Mouse (Mus musculus) ES-E14 (cell line): ENCODE data around the gene Lipc.

Source experiments
- MAFK ChIP-seq: IDR thresholded peaks from 2 replicates; pipeline ENCODE4 v1.6.1; 2014; ENCODE audit warnings: mild to moderate bottlenecking, low read depth, low read length, inconsistent platforms; ENCODE audit not compliant: insufficient read depth
- ZNF384 ChIP-seq: IDR thresholded peaks from 2 replicates; pipeline ENCODE4 v1.6.1; 2012; ENCODE audit warnings: low read depth, low read length, inconsistent platforms

DNA sequence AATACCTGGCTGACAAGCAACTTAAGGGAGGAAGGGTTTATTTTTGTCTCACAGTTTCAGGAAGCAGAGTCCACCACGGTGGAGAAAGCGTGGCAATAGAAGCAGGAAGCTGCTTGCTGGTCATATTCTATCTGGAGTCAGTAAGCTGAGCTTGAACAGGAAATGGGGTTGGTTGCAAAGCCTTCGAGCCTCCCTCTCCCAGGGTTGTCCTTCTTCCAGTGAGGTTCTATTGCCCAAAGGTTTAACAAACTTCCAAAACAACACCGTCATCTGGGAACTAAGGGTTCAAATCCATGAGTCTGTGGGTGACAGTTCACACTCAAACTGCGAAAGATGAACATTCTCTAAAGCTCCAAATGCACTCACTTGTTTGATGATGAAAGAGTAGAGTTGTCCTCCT lies 27.1 kb upstream of the Lipc start:
- no peak for TF ChIP-seq MAFK
- no peak for TF ChIP-seq ZNF384
